Mouse (Mus musculus) kidney, embryonic 14.5 days (tissue): ENCODE results near the gene Gpd2. TPM values are rescaled to one million over a fixed set of nuclear protein-coding genes. Genes with fewer than 3 reads are reported as not detected.

Experiments
- ATAC-seq: fragments of 200-750 bp; cut with Nextera tagmentation; 2 replicates; pipeline ENCODE4 v1.8.0; 2017; ENCODE audit warnings: moderate number of reproducible peaks, mild to moderate bottlenecking, moderate TSS enrichment, moderate library complexity; ENCODE audit not compliant: low FRiP score, low TSS enrichment
- H3K27ac ChIP-seq: fragments of 300-500 bp; sonication (generic); 2 replicates; pipeline ENCODE4 v1.5.1; 2014; ENCODE audit warnings: low read depth, mild to moderate bottlenecking, low read length, moderate library complexity, mixed read lengths
- H3K27me3 ChIP-seq: fragments of 300-500 bp; sonication (generic); 2 replicates; pipeline ENCODE4 v1.6.1; 2014; ENCODE audit warnings: mild to moderate bottlenecking, low read length; ENCODE audit not compliant: control insufficient read depth, insufficient read depth
- H3K36me3 ChIP-seq: fragments of 300-500 bp; sonication (generic); 2 replicates; pipeline ENCODE4 v1.6.1; 2014; ENCODE audit warnings: low read length, mixed read lengths; ENCODE audit not compliant: control insufficient read depth, insufficient read depth
- H3K4me1 ChIP-seq: fragments of 300-500 bp; sonication (generic); 2 replicates; pipeline ENCODE4 v1.6.1; 2014; ENCODE audit warnings: low read length, mixed read lengths; ENCODE audit not compliant: control insufficient read depth, insufficient read depth
- H3K4me2 ChIP-seq: fragments of 300-500 bp; sonication (generic); replicated peaks from 2 replicates; pipeline ENCODE4 v1.6.1; 2014; ENCODE audit warnings: low read depth, mild to moderate bottlenecking, low read length
- H3K4me3 ChIP-seq: fragments of 300-500 bp; sonication (generic); 2 replicates; pipeline ENCODE4 v1.5.1; 2014; ENCODE audit warnings: mild to moderate bottlenecking, low read length
- H3K9ac ChIP-seq: fragments of 300-500 bp; sonication (generic); 2 replicates; pipeline ENCODE4 v1.6.1; 2014; ENCODE audit warnings: low read depth, mild to moderate bottlenecking, low read length, moderate library complexity
- H3K9me3 ChIP-seq: fragments of 300-500 bp; sonication (generic); 2 replicates; pipeline ENCODE4 v1.6.1; 2016; ENCODE audit warnings: low read length; ENCODE audit not compliant: control insufficient read depth
- WGBS: fragments of 180-500 bp; shearing (Covaris S2); extraction: QIAGEN DNeasy Blood & Tissue Kit; methylation state at CpG from one replicate; pipeline ENCODE4 v1.1.7; 2014; 5-methylcytosine and 5-hydroxymethylcytosine counted together
- polyA plus RNA-seq: library from polyadenylated mRNA; unstranded; fragments of >200 nt; fragmentation: Nextera tagmentation; extraction: Ambion mirVana; gene quantifications from 2 replicates; pipeline ENCODE4 v1.2.1, GENCODE M21; 2014

Gpd2 gene
- polyA plus RNA-seq, 1 experiment from 2014 or later = 19.7 TPM

DNA sequence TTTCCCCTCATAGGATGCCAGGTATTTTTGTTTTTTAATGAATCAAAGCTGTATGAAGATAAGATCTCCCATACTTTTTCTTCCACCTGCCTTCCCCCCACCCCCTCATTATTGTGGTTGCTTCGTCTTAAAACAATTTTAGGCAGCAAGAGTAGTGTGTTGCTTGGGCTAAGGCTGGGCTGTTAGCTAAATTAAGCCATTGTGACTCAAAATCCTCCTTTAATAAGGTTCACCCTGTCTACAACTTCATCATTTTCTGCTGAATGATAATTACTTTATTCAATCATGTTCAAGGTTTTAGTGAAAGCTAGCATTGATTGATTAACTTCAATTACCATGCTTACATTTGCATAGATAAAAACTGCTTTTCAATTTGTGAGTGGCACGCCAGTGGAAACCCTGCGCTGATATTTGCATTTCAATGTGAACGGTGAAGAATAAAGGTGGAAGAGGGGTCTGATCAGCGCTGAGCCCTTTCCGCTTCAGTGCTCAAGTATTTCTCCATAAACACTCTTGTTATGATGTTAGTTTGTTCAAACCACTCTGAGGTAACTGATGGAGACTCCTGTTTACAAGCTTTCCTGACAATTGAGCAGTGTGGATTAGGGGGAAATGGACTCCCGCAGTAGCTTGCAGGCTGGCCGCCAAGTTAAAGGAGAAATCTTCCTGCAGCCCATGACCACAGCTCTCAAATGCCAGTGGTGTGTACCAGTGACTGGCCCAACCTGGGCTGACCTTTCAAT is 140.9 kb downstream of the Gpd2 start:
- no peak overlapping the region for H3K27ac ChIP-seq
- no peaks in the 10 kb centered on the region for H3K36me3 ChIP-seq
- H3K4me1 ChIP-seq = no peaks in the 10 kb centered on the region
- no peak overlapping the region for H3K9ac ChIP-seq
- no peaks in the 10 kb centered on the region for H3K27me3 ChIP-seq
- ATAC-seq = no peak
- no peaks in the 10 kb centered on the region for H3K9me3 ChIP-seq
- WGBS = 20% methylated on average over 8 of the region's 8 CpGs
- H3K4me3 ChIP-seq = no peak overlapping the region
- no peak overlapping the region for H3K4me2 ChIP-seq

DNA sequence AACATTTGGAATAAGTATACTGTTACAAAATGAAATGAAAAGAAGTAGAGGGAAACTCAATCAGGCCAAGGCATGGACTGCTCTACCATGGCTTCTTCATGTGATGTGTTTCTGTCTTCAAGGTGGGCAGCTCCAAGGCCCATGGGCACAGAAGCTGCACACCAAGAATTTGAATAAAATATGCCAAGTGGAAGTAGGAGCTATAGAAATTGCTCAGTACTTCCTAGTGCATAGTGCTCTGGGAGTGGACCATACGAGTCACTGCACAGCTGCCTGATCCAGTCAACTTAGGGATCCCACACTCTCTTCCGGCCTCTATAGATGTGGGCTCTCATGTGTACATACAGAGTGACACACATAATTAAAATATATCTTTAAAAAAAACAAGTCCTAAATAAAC is 147.2 kb downstream of the Gpd2 start:
- whole genome bisulfite sequencing = 94% methylated on average over 2 of the region's 2 CpGs
- no peak for ATAC-seq
- no peaks in the 10 kb centered on the region for H3K27me3 ChIP-seq
- no peak overlapping the region for H3K4me3 ChIP-seq
- H3K4me1 ChIP-seq = no peaks in the 10 kb centered on the region
- no peak overlapping the region for H3K4me2 ChIP-seq
- no peaks in the 10 kb centered on the region for H3K9me3 ChIP-seq
- no peak overlapping the region for H3K9ac ChIP-seq
- H3K36me3 ChIP-seq = no peaks in the 10 kb centered on the region
- H3K27ac ChIP-seq = no peak overlapping the region

DNA sequence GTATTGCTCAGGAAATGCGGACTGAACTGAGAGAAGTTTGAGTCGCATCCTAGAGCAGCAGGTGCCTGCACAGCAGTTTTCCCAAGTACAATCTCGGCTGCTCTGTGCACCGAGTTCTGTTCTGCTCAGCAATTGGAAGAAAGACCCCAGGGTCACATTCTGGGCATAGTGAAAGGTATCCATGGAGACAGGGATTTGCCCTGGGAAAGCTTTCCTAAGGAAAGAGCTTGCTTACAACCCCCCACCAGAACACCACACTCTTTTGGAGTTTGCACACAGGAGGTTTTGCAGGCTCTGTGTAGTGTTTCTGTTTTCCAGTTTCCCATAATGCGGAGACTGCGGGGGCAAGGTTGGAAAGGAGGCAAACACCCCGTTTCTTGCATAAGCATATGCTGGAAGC is 150.4 kb downstream of the Gpd2 start:
- H3K4me2 ChIP-seq = no peak overlapping the region
- no peak for ATAC-seq
- 78% methylated on average over 7 of the region's 7 CpGs for WGBS
- no peaks in the 10 kb centered on the region for H3K27me3 ChIP-seq
- no peak overlapping the region for H3K9ac ChIP-seq
- H3K9me3 ChIP-seq = no peaks in the 10 kb centered on the region
- no peaks in the 10 kb centered on the region for H3K36me3 ChIP-seq
- H3K4me1 ChIP-seq = no peaks in the 10 kb centered on the region
- no peak overlapping the region for H3K27ac ChIP-seq
- H3K4me3 ChIP-seq = no peak overlapping the region

DNA sequence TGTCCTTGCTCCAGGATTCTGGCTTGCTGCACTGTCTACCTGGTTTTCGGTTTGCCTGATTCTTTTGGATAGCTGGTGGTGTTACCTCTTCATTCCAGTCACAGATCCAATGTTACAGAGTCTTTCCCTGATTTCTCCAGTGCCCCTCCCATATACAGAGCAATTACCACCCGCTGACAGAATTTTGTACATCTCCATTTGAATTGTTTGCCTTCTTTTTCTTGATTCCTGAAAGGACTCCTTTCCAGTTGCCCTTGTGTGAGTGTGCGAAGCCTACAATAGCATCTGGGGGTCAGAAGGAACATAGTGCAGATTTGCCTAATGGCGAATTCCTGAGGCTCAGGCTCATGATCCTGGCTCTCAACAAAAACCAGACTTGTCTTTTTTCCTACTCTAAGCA is 157.6 kb downstream of the Gpd2 start:
- no peaks in the 10 kb centered on the region for H3K27me3 ChIP-seq
- no peaks in the 10 kb centered on the region for H3K36me3 ChIP-seq
- no peaks in the 10 kb centered on the region for H3K9me3 ChIP-seq
- no peak overlapping the region for H3K9ac ChIP-seq
- no peaks in the 10 kb centered on the region for H3K4me1 ChIP-seq
- ATAC-seq = no peak
- no peak overlapping the region for H3K4me2 ChIP-seq
- 92% methylated on average over 4 of the region's 4 CpGs for WGBS
- no peak overlapping the region for H3K4me3 ChIP-seq
- no peak overlapping the region for H3K27ac ChIP-seq

- no peaks in the 10 kb centered on the region for H3K4me1 ChIP-seq
- ATAC-seq = no peak
- no peaks in the 10 kb centered on the region for H3K27me3 ChIP-seq
- 89% methylated on average over 13 of the region's 13 CpGs for WGBS
- H3K9ac ChIP-seq = no peak overlapping the region
- no peak overlapping the region for H3K4me3 ChIP-seq
- H3K4me2 ChIP-seq = no peak overlapping the region
- no peaks in the 10 kb centered on the region for H3K36me3 ChIP-seq
- no peak overlapping the region for H3K27ac ChIP-seq
- H3K9me3 ChIP-seq = no peaks in the 10 kb centered on the region
Measured at GRCm38 (mm10) chr2:57396061-57396460, 158.6 kb downstream of the Gpd2 start.

DNA sequence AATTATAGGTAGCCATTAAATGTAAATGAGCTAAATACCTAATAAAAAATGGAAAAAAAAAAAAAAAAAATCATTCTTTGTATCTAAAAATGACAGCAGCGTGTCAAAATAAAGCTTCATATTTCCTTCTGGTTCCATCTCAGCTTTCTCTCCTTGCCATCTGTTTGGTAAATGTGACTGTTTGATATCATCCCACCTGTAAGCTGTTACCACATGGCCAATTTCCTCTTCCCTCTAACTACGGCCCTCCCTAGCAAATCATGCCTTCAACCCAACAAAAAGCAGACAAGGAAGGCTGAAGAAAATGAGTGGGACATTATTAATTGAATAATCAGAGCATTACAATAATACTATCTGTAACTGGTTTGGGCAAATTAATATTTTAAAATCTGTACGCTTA is 160.3 kb downstream of the Gpd2 start:
- no peak overlapping the region for H3K4me3 ChIP-seq
- no peaks in the 10 kb centered on the region for H3K4me1 ChIP-seq
- no peak overlapping the region for H3K27ac ChIP-seq
- H3K4me2 ChIP-seq = no peak overlapping the region
- ATAC-seq = no peak
- WGBS = 93% methylated on average over 3 of the region's 3 CpGs
- H3K27me3 ChIP-seq = no peaks in the 10 kb centered on the region
- H3K9ac ChIP-seq = no peak overlapping the region
- H3K36me3 ChIP-seq = no peaks in the 10 kb centered on the region
- no peaks in the 10 kb centered on the region for H3K9me3 ChIP-seq

DNA sequence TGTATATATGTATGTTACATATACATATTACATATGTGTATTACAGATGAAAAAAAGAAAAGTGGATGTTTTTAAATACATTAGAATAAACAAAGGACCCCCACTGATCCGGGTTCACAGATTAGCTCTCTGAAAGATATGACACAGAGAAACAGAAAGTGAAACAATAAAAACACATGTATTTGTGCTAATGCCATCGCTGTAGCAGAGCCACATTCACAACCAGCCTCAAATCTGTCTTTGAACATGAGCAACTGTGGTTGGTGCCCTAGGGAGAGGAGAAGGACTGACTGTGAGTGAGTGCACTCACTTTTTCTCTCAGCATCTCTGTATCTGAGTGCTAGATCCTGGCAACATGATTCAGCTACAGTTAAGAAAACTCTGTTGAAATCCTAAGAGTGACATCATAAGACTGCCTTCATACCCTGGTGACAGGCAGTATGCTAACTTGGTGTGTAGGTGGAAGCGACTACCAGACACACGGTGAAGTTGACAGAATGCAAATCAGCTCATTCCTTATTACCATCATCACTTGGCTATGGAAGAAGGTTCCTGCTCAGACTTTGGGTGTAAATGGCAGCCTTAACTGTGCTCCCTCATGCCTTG is 170.1 kb downstream of the Gpd2 start:
- Histone ChIP-seq H3K4me2 (no peak overlapping the region), H3K27me3 (no peaks in the 10 kb centered on the region), H3K9ac (no peak overlapping the region), H3K27ac (no peak overlapping the region), H3K9me3 (no peaks in the 10 kb centered on the region), H3K4me3 (no peak overlapping the region), H3K36me3 (no peaks in the 10 kb centered on the region), H3K4me1 (no peaks in the 10 kb centered on the region)
- no peak for ATAC-seq
- 89% methylated on average over 4 of the region's 4 CpGs for WGBS

DNA sequence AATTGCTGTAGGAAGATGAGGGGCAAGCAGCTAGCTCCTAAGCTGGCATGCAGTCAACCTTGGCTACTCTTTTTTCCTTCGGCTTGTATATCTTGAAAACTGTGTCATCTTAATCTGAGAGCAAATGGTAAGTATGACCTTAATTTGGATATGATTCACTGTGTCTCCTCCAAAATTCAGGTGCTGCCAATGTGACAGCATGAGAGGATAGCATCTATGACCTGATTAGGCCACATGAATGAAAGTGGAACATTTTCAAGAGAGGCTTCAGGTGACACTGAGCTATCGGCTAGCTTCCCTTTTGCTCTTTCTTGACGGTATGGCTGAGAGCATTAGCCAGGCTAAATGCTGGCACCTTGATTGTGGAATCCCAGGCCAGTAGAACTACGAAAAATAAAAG is 171.0 kb downstream of the Gpd2 start:
- H3K4me3 ChIP-seq = no peak overlapping the region
- H3K9ac ChIP-seq = no peak overlapping the region
- H3K27ac ChIP-seq = no peak overlapping the region
- WGBS = 87% methylated on average over 4 of the region's 4 CpGs
- no peaks in the 10 kb centered on the region for H3K36me3 ChIP-seq
- no peak overlapping the region for H3K4me2 ChIP-seq
- ATAC-seq = no peak
- no peaks in the 10 kb centered on the region for H3K4me1 ChIP-seq
- no peaks in the 10 kb centered on the region for H3K27me3 ChIP-seq
- H3K9me3 ChIP-seq = no peaks in the 10 kb centered on the region

DNA sequence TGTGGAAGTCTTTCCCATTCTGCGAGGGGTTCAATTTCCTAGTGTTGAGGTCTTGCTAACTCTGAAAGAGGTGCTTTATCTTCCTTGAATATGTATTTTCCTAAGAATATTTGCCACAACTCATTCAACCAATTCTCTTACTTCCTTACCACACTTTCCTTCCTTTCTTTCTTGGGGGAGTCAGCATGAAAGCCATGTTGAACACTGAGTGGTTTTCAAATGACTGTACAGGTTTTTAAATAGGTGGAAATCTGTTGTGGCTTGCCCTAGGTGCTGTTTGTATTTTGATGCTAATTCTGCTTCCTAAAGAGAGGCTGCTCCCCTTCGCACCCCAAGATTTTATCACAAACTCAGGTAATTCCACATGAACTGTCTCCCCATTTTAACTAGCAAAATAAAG is 174.1 kb downstream of the Gpd2 start:
- WGBS = 88% methylated on average over 2 of the region's 2 CpGs
- Histone ChIP-seq H3K4me3 (no peak overlapping the region), H3K27me3 (no peaks in the 10 kb centered on the region), H3K36me3 (no peaks in the 10 kb centered on the region), H3K4me1 (no peaks in the 10 kb centered on the region), H3K9ac (no peak overlapping the region), H3K9me3 (no peaks in the 10 kb centered on the region), H3K4me2 (no peak overlapping the region), H3K27ac (no peak overlapping the region)
- ATAC-seq = no peak
